Mouse (Mus musculus): Measurements from ENCODE around the gene Atxn7.

DNA sequence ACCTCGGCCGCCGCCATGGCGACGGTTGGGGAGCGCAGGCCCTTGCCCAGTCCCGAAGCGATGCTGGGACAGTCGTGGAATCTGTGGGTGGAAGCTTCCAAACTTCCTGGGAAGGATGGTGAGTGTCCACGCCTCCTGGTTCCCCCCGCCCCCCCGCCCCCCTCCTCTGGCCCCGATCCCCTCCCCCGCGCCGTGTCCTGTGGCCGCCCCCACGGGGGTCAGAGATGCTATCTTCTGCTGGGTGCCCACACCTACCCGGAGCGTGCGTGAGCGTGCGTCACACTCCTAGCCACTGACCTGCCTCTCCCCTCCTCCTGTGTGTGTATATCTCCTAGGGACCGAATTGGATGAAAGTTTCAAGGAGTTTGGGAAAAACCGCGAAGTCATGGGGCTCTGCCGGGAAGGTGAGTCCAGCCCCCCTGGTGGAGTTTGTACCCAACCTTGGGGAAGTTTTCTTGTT lies 52.0 kb downstream of the Atxn7 start:
- TF ChIP-seq GATA1 (IDR thresholded peaks at IDR 0.05; ENCODE audit: borderline replicate concordance, low read length), result no peak
- TF ChIP-seq FLI1 (IDR thresholded peaks at IDR 0.05; ENCODE audit: low read length), result no peak
